Mouse (Mus musculus) liver, embryonic 13.5 days (tissue): ENCODE measurements around the gene Dcp1a. TPM values are rescaled to one million over a fixed set of nuclear protein-coding genes. Genes with fewer than 3 reads are reported as not detected.

Source experiments
- ATAC-seq: fragments of 200-750 bp; cut with Nextera tagmentation; 2 replicates; pipeline ENCODE4 v1.8.0; 2017; ENCODE audit warnings: low read depth, mild to moderate bottlenecking, moderate number of reproducible peaks, moderate library complexity
- DNase-seq: peaks from one replicate; pipeline ENCODE4 v3.0.0; 2022
- H3K27ac ChIP-seq: fragments of 300-500 bp; sonication (generic); 2 replicates; pipeline ENCODE4 v1.5.1; 2015; ENCODE audit warnings: moderate library complexity, mild to moderate bottlenecking, inconsistent platforms
- H3K27me3 ChIP-seq: fragments of 300-500 bp; sonication (generic); 2 replicates; pipeline ENCODE4 v1.6.1; 2015; ENCODE audit warnings: mild to moderate bottlenecking, inconsistent platforms
- H3K36me3 ChIP-seq: fragments of 300-500 bp; sonication (generic); 2 replicates; pipeline ENCODE4 v1.6.1; 2015; ENCODE audit warnings: mild to moderate bottlenecking, inconsistent platforms
- H3K4me1 ChIP-seq: fragments of 300-500 bp; sonication (generic); replicated peaks from 2 replicates; pipeline ENCODE4 v1.6.1; 2015; ENCODE audit warnings: inconsistent platforms
- H3K4me2 ChIP-seq: fragments of 300-500 bp; sonication (generic); 2 replicates; pipeline ENCODE4 v1.6.1; 2015; ENCODE audit warnings: inconsistent platforms, mild to moderate bottlenecking, moderate library complexity
- H3K4me3 ChIP-seq: fragments of 300-500 bp; sonication (generic); replicated peaks from 2 replicates; pipeline ENCODE4 v1.5.1; 2015; ENCODE audit warnings: mild to moderate bottlenecking, inconsistent platforms
- H3K9ac ChIP-seq: fragments of 300-500 bp; sonication (generic); 2 replicates; pipeline ENCODE4 v1.6.1; 2015; ENCODE audit warnings: mild to moderate bottlenecking, inconsistent platforms
- H3K9me3 ChIP-seq: fragments of 300-500 bp; sonication (generic); replicated peaks from 2 replicates; pipeline ENCODE4 v1.6.1; 2016; ENCODE audit warnings: inconsistent platforms
- whole genome bisulfite sequencing: fragments of 180-500 bp; shearing (Covaris S2); methylation state at CpG from one replicate; pipeline ENCODE4 v1.1.7; 2015; ENCODE audit not compliant: insufficient replicate concordance; 5-methylcytosine and 5-hydroxymethylcytosine counted together
- polyA plus RNA-seq: library from polyadenylated mRNA; unstranded; fragments of >200 nt; fragmentation: Nextera tagmentation; extraction: Ambion mirVana; gene quantifications from 2 replicates; pipeline ENCODE4 v1.2.1, GENCODE M21; 2015

Dcp1a gene
- polyA plus RNA-seq, 1 experiment from 2014 or later = 8.5 TPM

DNA sequence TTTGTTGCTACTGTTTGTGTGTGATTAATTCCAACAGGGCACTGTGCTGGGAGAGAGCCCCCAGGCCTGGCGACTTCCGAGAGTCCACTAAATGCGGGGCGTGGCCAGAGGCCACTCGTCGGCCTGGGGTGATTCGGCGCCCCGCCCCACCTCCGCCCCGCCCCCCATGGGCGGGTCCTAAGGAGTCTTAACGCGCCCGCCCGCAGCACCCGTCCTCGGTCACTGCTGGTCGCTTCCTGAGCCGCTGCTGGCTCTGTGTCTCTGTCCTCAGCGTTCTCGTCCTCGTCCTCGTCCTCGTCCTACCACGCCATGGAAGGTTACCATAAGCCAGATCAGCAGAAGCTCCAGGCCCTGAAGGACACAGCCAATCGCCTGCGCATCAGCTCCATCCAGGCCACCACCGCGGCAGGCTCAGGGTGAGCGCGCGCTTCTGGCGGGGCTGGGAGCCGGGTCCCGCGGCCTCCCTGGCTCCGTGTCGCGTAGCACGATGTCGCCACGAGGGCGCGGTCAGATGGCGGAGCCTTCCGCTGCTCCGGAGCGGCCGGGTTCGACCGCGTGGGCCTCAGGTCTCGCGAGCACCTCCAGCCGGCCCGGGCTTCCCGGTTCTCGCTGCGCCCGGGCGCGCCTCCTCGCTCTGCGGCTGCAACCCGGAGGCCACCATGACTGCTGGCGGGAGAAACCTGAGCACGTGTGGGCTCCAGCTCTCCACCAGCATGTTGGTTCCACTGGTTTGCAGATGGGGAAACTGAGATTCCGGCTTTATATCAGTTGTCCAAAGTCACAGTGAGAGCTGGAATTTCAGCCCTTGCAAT, 69.8 kb downstream of the Dcp1a start:
- Histone ChIP-seq H3K4me2 (peak overlapping the region; percentile 96), H3K27ac (peak overlapping the region; percentile 92), H3K4me3 (peak overlapping the region; percentile 75), H3K9ac (peak overlapping the region; percentile 86), H3K27me3 (no peaks in the 10 kb centered on the region), H3K9me3 (no peaks in the 10 kb centered on the region), H3K4me1 (peaks cover 59% of the 10 kb centered on the region), H3K36me3 (peaks cover 11% of the 10 kb centered on the region)
- under 1% methylated on average over 67 of the region's 69 CpGs for WGBS
- DNase-seq (peak; percentile 91), ATAC-seq (peak; percentile 92)

DNA sequence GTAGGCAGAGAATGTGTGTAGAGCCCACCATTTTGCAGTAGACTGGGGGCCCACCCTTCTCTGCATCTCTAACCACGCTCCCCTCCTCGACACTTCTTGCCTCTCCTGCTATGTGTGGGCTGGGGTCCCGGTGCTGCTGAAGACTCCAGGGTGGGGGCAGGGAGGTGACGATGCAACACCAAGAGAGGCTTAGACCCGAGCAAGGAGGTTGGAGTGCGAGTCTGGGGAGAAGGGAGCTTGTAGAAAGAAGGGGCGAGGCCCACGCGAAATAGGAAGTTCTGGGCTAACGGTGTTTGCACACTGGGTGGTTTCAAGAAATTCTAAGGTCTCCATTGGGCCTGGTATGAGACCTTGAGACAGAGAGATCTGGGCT, 70.4 kb downstream of the Dcp1a start:
- Histone ChIP-seq H3K4me2 (peak overlapping the region; percentile 96), H3K4me1 (peaks cover 64% of the 10 kb centered on the region), H3K36me3 (peaks cover 17% of the 10 kb centered on the region), H3K27ac (peak overlapping the region; percentile 92), H3K4me3 (peak overlapping the region; percentile 75), H3K27me3 (no peaks in the 10 kb centered on the region), H3K9me3 (no peaks in the 10 kb centered on the region), H3K9ac (peak overlapping the region; percentile 86)
- no peak for DNase-seq
- 0% methylated on average over 10 of the region's 10 CpGs for WGBS
- no peak for ATAC-seq

DNA sequence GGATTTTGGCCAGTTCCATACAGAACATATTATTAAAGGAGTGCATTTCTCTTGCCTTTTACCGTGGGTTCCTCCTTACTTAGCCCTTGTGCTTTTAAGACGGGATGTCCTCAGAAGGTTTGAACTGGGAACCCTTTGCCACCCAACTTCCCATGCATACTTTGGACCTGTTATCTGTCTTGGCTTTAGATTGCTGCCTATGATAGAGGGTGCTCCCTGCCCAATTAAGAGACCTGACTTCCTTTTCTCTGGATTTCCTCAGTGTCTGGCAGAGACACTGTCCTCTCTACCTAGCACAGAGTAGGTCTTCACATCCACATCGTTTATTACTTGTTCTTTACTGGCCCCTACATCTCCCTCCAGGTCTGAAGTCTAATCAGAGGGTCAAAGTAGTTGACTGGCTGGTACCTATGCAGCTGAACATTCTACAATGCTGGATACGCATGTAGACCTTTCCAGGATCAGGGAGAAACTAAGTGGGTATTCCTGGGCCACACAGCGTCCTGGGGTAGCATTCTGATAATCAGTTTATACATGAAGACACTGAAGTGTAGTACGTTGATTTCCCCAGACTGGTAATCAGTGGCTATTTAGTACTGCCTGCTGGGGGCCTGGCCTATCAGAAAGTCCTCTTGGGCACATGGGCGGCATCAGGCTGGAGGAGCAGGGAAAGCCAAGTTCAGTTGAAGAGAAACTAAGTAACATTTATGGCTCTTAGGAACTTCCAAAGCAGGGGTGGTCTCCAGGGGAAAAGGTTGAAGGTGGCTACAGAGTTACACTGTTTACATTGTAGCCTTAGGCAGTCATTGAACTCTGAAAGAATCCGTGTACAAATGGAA, 71.1 kb downstream of the Dcp1a start:
- H3K36me3 ChIP-seq = peaks cover 18% of the 10 kb centered on the region
- H3K9ac ChIP-seq = peak overlapping the region; percentile 86
- H3K4me3 ChIP-seq = peak overlapping the region; percentile 75
- peak overlapping the region; percentile 96 for H3K4me2 ChIP-seq
- DNase-seq (peak; percentile 38), ATAC-seq (no peak)
- no peaks in the 10 kb centered on the region for H3K9me3 ChIP-seq
- H3K27ac ChIP-seq = peak overlapping the region; percentile 92
- peaks cover 68% of the 10 kb centered on the region for H3K4me1 ChIP-seq
- H3K27me3 ChIP-seq = no peaks in the 10 kb centered on the region
- 13% methylated on average over 8 of the region's 8 CpGs for WGBS

DNA sequence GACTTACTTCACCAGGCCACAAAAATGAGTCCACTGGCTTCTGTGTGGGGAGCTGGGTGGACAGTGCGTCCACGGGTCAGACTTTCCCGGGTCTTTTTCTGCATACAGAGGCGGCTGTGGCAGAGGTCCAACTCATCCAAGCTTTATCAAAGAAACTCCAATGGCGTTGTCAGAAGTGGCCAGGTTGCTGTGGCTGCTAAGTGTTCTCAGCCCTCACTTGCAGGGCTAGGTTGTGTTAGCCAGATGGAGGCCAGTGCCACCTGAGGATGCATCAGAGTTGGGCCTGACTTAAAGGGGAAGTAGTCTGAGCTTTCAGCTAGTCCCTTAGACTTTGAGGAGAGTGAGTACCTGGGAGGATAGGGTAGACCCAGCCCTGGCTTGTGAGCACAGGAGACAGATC, 72.2 kb downstream of the Dcp1a start:
- no peak for DNase-seq
- Histone ChIP-seq H3K4me3 (peak overlapping the region; percentile 75), H3K36me3 (peaks cover 28% of the 10 kb centered on the region), H3K4me1 (peaks cover 74% of the 10 kb centered on the region), H3K4me2 (peak overlapping the region; percentile 96), H3K9me3 (no peaks in the 10 kb centered on the region), H3K9ac (peak overlapping the region; percentile 86), H3K27ac (peak overlapping the region; percentile 44), H3K27me3 (no peaks in the 10 kb centered on the region)
- ATAC-seq = no peak
- 58% methylated on average over 5 of the region's 5 CpGs for WGBS

DNA sequence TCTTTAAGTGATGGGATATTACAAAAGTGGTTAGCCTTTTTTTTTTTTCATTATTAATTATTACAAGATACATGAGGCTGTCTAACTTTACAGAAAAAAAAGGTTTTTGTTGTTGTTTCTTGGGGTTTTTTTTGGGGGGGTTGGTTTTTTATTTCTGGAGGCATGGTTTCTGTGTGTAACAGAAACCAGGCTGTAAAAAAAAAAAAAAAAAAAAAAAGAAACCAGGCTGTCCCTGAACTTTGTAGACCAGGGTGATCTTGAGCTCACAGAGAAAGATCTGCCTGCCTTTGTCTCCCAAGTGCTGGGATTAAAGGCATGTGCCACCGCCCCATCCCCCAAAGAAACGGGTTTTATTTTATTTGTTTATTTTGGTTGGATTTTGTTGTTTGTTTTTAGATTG, 72.6 kb downstream of the Dcp1a start:
- no peaks in the 10 kb centered on the region for H3K27me3 ChIP-seq
- peaks cover 79% of the 10 kb centered on the region for H3K4me1 ChIP-seq
- no peak overlapping the region for H3K9ac ChIP-seq
- ATAC-seq = no peak
- H3K4me3 ChIP-seq = no peak overlapping the region
- no peaks in the 10 kb centered on the region for H3K9me3 ChIP-seq
- peaks cover 33% of the 10 kb centered on the region for H3K36me3 ChIP-seq
- H3K4me2 ChIP-seq = peak overlapping the region; percentile 96
- 88% methylated on average over 2 of the region's 2 CpGs for WGBS
- no peak overlapping the region for H3K27ac ChIP-seq
- DNase-seq = no peak

DNA sequence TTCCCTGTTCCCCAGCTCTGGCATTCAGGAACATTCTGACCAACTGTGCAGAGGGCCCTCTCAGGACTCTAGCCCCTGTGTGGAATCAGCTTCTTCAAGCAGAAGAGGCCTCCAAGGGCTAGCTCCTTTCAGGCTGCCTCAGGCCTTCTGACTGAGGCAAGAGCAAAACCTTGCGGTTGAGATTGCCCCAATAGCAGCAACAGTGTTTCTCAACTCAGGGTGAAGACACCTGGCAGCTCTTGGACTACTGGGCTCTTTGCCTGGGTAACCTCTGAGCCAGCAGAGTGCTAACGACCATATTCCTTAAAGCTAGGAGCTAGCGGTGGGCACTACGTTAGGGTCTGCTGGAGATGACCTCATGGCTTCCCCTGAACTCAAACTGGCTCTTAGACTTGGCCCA, 73.8 kb downstream of the Dcp1a start:
- no peak overlapping the region for H3K4me3 ChIP-seq
- peak overlapping the region; percentile 3; the same call in 1 of the 2 replicates for H3K4me2 ChIP-seq
- 0 out of 2 replicates have a peak overlapping the region, but pooled peaks have one; percentile 15 for H3K9ac ChIP-seq
- H3K36me3 ChIP-seq = peaks cover 45% of the 10 kb centered on the region
- no peaks in the 10 kb centered on the region for H3K9me3 ChIP-seq
- H3K4me1 ChIP-seq = peaks cover 80% of the 10 kb centered on the region
- ATAC-seq (no peak), DNase-seq (no peak)
- peak overlapping the region; percentile 16; the same call in 1 of the 2 replicates for H3K27ac ChIP-seq
- WGBS = 83% methylated on average over 4 of the region's 4 CpGs
- no peaks in the 10 kb centered on the region for H3K27me3 ChIP-seq

DNA sequence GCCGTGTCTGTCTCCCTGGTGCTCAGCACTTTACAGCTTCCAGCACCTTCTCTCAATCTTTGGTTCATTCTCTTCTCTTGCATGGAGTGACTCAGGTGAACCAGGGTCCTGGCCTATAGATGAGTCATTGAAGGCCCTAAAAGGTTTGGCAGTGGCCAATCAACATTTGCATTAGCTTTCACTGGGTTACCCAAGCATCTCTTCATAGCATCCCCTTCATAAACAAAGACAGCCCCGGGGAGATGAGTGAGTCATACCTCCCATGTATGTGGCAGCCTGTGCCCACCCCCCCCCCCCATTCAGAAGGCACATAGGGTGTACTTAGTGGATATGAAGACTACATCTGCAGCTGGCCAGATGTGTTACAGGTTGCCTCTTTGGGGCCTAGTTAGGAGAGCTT, 77.3 kb downstream of the Dcp1a start:
- Histone ChIP-seq H3K36me3 (peaks cover 79% of the 10 kb centered on the region), H3K27ac (no peak overlapping the region), H3K4me2 (no peak overlapping the region), H3K4me1 (peaks cover 81% of the 10 kb centered on the region), H3K9me3 (no peaks in the 10 kb centered on the region), H3K9ac (no peak overlapping the region), H3K27me3 (no peaks in the 10 kb centered on the region), H3K4me3 (no peak overlapping the region)
- no peak for ATAC-seq
- 70% methylated on average over 2 of the region's 2 CpGs for WGBS
- no peak for DNase-seq

DNA sequence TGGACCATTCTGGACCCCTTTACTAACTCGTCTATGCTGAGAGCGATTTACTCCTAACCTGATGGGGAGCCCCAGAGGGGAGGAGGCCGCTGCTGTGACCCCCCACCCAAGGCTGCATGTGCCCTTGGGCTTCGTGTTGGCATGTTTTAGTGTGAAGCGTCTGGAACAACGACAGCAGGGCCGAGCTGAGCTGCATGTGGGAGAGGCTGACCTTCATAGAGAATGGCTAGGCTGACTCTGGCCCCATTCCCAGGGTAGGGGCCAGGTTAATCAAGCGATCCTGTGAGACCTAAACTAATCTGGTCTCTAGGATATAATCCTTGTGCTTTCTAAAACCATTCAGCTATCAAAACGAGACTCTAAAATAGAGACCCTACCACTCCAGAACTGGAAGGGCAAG, 78.4 kb downstream of the Dcp1a start:
- H3K36me3 ChIP-seq = peaks cover 80% of the 10 kb centered on the region
- H3K4me3 ChIP-seq = no peak overlapping the region
- no peak for ATAC-seq
- H3K4me1 ChIP-seq = peaks cover 78% of the 10 kb centered on the region
- no peaks in the 10 kb centered on the region for H3K27me3 ChIP-seq
- H3K9ac ChIP-seq = no peak overlapping the region
- peak overlapping the region; percentile 50; the same call in 1 of the 2 replicates for H3K27ac ChIP-seq
- DNase-seq = no peak
- no peak overlapping the region for H3K4me2 ChIP-seq
- no peaks in the 10 kb centered on the region for H3K9me3 ChIP-seq
- 81% methylated on average over 9 of the region's 9 CpGs for WGBS

DNA sequence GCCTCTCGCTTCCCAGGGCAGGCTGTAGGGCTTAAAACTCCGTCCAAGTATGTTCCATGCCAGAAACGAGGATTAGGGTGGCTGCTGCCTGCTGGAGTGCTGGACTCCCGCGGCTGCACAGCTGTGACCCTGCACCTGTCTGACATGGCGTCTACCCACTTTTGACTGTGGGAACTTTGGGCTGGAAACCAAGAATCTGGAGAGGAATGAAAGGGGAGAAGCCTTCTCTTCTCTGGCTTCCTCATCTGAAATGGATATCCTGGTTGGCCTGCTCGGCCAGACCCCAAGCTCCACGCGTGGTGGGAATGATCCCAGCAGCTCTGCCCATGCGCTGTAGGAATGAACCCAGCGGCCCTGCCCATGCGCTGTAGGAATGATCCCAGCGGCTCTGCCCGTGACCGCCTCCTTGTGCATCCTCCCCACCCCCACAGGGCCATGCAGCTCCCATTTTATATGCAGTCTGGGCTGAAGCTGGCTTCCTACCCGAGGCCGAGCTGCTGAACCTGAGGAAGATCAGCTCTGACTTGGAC, 80.1 kb downstream of the Dcp1a start:
- Histone ChIP-seq H3K9me3 (no peaks in the 10 kb centered on the region), H3K9ac (no peak overlapping the region), H3K27me3 (no peaks in the 10 kb centered on the region), H3K4me3 (no peak overlapping the region), H3K4me1 (peaks cover 77% of the 10 kb centered on the region), H3K4me2 (no peak overlapping the region), H3K27ac (peak overlapping the region; percentile 94; the same call in 1 of the 2 replicates), H3K36me3 (peaks cover 82% of the 10 kb centered on the region)
- ATAC-seq = no peak
- 90% methylated on average over 17 of the region's 17 CpGs for WGBS
- no peak for DNase-seq

DNA sequence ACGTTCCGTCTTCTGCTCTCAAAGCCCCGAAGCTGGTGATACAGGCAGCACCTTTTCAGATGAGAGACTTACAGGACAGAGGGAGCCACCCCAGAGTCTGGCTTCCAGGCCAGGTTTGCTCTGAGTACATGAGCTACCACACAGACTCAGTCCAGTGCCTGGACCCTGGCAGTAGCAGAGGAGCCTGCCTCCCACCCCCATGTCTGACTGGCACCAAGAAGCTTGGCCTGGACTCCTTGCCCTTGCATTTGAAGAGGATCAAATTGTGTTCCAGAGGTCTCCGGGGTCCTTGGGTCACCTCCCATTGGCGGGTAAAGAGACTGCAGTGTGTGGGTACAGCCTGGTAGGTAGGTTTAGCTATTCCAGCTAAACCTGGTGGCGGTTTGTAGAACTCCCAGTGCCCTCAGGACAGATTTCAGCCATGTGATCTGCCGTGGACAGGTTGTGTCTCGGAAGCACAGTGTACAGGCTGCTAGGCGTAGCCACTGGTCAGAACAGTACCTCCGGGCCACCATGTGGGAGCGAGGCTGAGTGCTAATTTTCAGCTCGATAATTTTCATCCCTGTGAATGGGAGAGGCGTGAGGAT, 81.6 kb downstream of the Dcp1a start:
- Histone ChIP-seq H3K9ac (peak overlapping the region; percentile 58), H3K27me3 (no peaks in the 10 kb centered on the region), H3K4me3 (no peak overlapping the region), H3K9me3 (no peaks in the 10 kb centered on the region), H3K27ac (peak overlapping the region; percentile 94), H3K4me2 (peak overlapping the region; percentile 33), H3K36me3 (peaks cover 89% of the 10 kb centered on the region), H3K4me1 (peaks cover 78% of the 10 kb centered on the region)
- WGBS = 87% methylated on average over 13 of the region's 13 CpGs
- ATAC-seq (no peak), DNase-seq (no peak)
